Mouse (Mus musculus): ENCODE results near the gene Foxp1.

Gene Foxp1

GRCm38 (mm10) chr6:99364545-99364944, 158.0 kb downstream of the Foxp1 start:
- no peak for DNase-seq (ENCODE audit: extremely low spot score, low read depth, low spot score)

GRCm38 (mm10) chr6:99360581-99360980, 161.9 kb downstream of the Foxp1 start:
- DNase-seq (ENCODE audit: extremely low spot score, low read depth, low spot score): no peak

- no peak for DNase-seq (ENCODE audit: extremely low spot score, low read depth, low spot score)
These were observed 162.6 kb downstream of the Foxp1 start for GRCm38 (mm10) chr6:99359765-99360499.

- no peak for DNase-seq (ENCODE audit: extremely low spot score, low read depth, low spot score)
These were observed 163.4 kb downstream of the Foxp1 start for GRCm38 (mm10) chr6:99359036-99359698.

GRCm38 (mm10) chr6:99357931-99358330, 164.6 kb downstream of the Foxp1 start:
- no peak for DNase-seq (ENCODE audit: extremely low spot score, low read depth, low spot score)

GRCm38 (mm10) chr6:99354338-99354737, 168.2 kb downstream of the Foxp1 start:
- DNase-seq (ENCODE audit: extremely low spot score, low read depth, low spot score): no peak

- no peak for DNase-seq (ENCODE audit: extremely low spot score, low read depth, low spot score)
These were observed 169.1 kb downstream of the Foxp1 start for GRCm38 (mm10) chr6:99353441-99353840.

GRCm38 (mm10) chr6:99350566-99350965, 172.0 kb downstream of the Foxp1 start:
- DNase-seq (ENCODE audit: extremely low spot score, low read depth, low spot score): no peak

GRCm38 (mm10) chr6:99350156-99350555, 172.4 kb downstream of the Foxp1 start:
- no peak for DNase-seq (ENCODE audit: extremely low spot score, low read depth, low spot score)

GRCm38 (mm10) chr6:99347836-99348235, 174.7 kb downstream of the Foxp1 start:
- DNase-seq (ENCODE audit: extremely low spot score, low read depth, low spot score): no peak

- DNase-seq (ENCODE audit: extremely low spot score, low read depth, low spot score): no peak
These were observed 177.6 kb downstream of the Foxp1 start for GRCm38 (mm10) chr6:99344966-99345365.

GRCm38 (mm10) chr6:99344357-99344756, 178.2 kb downstream of the Foxp1 start:
- no peak for DNase-seq (ENCODE audit: extremely low spot score, low read depth, low spot score)

GRCm38 (mm10) chr6:99343815-99344214, 178.7 kb downstream of the Foxp1 start:
- DNase-seq (ENCODE audit: extremely low spot score, low read depth, low spot score): no peak

GRCm38 (mm10) chr6:99342416-99342815, 180.1 kb downstream of the Foxp1 start:
- no peak for DNase-seq (ENCODE audit: extremely low spot score, low read depth, low spot score)

- no peak for DNase-seq (ENCODE audit: extremely low spot score, low read depth, low spot score)
These were observed 181.6 kb downstream of the Foxp1 start for GRCm38 (mm10) chr6:99340902-99341301.

GRCm38 (mm10) chr6:99339986-99340721, 182.4 kb downstream of the Foxp1 start:
- no peak for DNase-seq (ENCODE audit: extremely low spot score, low read depth, low spot score)

- DNase-seq (ENCODE audit: extremely low spot score, low read depth, low spot score): no peak
These were observed 183.2 kb downstream of the Foxp1 start for GRCm38 (mm10) chr6:99339343-99339620.

GRCm38 (mm10) chr6:99338593-99339342, 183.8 kb downstream of the Foxp1 start:
- no peak for DNase-seq (ENCODE audit: extremely low spot score, low read depth, low spot score)

- DNase-seq (ENCODE audit: extremely low spot score, low read depth, low spot score): no peak
These were observed 184.3 kb downstream of the Foxp1 start for GRCm38 (mm10) chr6:99338174-99338573.

- DNase-seq (ENCODE audit: extremely low spot score, low read depth, low spot score): no peak
These were observed 184.9 kb downstream of the Foxp1 start for GRCm38 (mm10) chr6:99337575-99337974.

- DNase-seq (ENCODE audit: extremely low spot score, low read depth, low spot score): no peak
These were observed 186.3 kb downstream of the Foxp1 start for GRCm38 (mm10) chr6:99336191-99336590.

Measured in hindlimb bud, embryonic 11.5 days (tissue).